Mouse (Mus musculus): ENCODE results near the gene Scube1.

Gene Scube1

DNA sequence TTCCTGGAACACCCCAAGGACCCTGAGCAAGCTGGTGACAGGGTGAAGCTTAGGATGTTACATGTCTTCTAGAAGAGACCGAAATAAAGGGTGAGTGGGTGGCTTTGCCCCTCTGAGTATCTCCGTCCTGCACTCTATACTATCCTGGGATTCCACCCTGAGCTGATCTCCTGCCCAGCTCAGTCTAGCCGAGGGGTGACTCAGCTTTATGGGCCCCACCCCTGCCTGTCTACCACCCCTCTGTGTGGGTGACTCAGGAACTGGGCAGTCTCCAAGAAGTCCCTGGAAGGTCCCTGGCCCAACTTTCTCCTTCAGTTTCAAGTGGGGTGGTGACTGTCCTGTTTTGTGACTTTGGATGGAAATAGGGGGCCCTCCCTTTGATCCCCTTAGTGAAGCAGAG is 159.4 kb downstream of the Scube1 start:
- peak in 1 of 2 experiments; percentile 76 for DNase-seq (ENCODE audit: low spot score in 2 of 2)

DNA sequence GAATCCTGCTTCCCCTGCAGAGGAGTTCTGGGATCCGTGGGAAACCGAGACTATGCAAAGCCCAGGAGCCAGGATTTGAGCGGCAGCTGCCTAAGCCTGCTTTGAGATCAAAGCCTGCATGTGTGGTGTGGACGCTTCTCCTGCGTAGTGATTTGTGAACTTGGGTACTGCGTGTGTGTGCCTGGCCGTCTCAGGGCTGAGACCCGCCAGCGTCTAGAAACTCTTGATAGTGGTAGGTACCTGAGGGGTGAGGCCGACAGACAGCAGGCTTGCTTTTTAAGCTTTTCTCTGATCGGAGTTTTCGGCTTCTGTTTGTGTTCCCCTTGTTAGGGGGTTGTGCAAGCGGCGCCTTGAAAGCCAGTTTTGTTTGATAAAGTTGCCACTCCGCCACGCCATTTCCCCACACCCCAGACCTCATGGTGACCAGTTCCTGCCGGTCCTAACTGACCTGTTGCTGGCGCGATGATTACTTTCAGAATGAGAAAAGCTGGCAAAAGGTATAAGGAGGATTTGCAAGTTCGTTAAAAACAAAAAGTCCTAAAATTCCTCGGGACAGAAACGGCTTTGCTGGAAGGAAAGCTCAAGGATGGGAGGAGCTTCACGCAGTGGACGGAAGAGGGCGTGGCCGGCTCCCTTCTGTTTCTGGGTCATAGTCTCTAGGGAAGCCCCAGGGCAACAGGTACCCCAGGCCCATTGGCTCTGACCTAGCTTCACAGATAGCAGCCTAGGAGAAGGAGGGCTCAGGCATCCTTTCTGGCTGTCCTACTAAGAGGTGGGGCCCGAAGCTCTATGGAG is 160.8 kb downstream of the Scube1 start:
- DNase-seq (ENCODE audit: low spot score in 2 of 2), result peak; percentile 37 to 55

DNA sequence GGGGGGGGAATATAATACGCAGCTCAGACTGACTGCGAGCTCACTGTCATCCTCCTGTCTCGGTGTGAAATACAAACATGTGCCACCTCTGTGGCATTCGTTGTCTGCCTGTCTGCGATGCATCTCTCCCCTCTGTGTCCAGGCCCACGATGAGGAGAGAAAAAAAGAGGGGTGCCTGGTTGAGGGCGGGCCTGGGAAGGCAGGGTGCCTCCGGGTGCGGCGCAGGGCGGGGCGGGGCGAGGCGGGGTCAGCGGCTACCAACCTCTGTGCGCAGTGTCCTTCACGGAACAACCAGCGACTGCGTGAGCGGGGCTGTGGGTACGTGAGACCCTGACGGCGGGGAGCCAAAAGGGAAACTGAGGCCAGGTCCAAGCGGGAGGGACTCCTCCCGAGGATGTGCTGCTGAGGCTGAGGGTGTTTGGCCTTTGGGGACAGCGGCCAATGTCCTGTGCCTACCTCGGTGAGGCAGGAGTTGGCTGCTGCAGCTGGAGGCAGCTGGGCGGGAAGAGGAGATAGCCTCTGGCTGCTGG is 161.4 kb downstream of the Scube1 start, which contains the start of the genes Tspo and Mcat:
TSS of gene Tspo (plus strand) at position 266 of the 530 bp plus-strand sequence.
TSS of gene Mcat (minus strand) at position 461 of the 530 bp plus-strand sequence.
- DNase-seq (ENCODE audit: low spot score in 2 of 2), result peak; percentile 59 to 76

DNA sequence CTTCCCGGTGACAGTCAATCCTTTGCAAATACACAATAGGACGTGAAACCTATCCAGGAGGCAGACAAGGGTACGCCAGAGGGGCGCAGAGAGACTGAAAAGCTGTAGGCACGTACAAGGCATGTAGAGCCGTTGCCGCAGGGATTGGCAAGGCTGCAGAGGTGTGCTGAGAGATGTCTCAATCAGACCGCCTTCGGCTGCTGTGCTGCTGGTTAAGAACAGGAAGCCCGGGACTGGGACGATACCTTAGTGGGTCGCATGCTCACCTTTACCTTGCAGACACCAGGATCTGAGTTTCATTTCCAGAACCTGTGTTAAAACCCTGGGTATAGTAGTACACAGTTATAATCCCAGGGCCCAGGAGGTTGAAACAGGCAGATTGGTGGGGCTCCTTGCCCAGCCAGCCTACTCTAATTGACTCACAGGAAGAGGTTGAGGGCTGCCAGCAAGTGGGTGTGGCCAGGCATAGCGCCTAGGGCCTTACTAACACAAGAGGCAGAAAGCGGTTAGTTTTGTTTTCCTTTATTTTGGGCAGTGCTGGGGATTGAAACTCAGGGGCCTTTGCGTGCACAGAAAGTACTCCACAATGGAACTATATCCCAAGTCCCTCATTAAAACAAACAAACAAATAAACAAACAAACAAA is 162.1 kb downstream of the Scube1 start:
- peak; percentile 56 to 87 for DNase-seq (ENCODE audit: low spot score in 2 of 2)

DNA sequence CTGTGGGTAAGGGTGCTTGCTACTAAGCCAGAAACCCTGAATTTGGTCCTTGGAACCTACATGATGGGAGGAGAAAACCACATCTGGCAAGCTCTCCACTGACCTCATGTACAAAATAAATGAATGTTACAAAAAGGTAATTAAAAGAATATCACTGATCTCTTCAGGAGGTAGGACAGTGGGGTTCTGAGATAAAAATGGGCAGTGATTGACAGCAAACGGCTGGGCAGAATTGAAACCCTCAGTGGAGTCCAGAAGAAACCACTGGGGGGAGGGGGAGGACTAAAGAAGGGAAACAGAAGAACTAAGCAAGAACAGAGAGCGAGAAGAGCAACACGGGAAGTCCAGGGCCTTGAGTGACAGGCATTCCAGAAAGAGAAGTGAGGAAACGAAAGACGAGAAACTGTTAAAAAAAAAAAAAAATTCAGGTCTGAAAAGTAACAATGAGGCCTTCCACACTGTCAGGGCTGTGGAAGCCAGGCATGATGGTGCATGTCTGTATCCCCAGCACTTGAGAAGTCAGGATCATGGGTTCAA is 163.8 kb downstream of the Scube1 start:
- no peak for DNase-seq (ENCODE audit: low spot score in 2 of 2)

DNA sequence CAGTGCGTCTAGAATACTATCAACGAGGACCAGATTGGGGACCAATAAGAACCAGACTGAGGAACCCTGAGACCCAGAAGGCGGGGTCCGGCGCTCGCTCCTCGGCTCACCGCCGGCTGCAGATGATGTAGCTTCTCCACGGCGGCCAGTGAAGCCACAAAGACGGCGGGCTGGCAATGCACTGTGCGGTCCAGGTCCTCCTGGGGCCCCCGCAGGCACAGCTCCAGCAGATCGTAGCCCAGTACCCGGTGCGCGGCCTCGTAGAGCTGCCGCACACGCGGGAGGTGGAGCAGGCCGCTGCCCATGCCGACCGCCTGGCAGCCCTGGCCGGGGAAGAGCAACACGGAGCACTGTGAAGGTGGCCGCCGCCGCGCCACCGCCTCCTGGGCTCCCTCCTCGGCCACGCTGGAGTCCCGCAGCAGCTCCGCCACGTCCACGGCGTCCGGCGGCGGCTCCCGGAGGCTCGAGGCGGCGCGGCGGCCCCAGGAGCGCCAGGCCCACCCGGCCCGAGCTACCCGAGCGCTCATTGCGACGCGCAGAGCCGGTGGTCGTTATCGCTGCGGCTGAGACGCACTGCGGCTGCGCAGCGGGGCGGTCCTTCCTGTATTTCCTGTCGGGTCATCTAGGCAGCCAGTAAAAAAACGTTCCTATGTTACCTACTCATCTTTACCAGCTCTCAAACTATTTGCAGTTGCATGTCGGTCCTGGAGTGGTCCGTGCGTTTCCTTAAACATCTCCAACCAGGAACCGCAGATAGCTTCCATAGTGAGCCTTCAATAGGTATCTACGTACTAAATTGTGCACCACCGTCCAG is 169.5 kb downstream of the Scube1 start:
- peak; percentile 72 to 77 for DNase-seq (ENCODE audit: low spot score in 2 of 2)

Measured in urinary bladder, adult 18-20 months (tissue).